Mouse (Mus musculus) lung, adult 2 months (tissue): ENCODE data around the gene Spata13. TPM values are rescaled to one million over a fixed set of nuclear protein-coding genes. Genes with fewer than 3 reads are reported as not detected.

Source experiments
- DNase-seq: peaks from one replicate; pipeline ENCODE4 v3.0.0; 2022
- H3K4me1 ChIP-seq: fragments of 200-500 bp; 2 replicates; pipeline ENCODE4 v1.6.1; 2011; ENCODE audit warnings: low read length; ENCODE audit not compliant: control insufficient read depth, insufficient read depth
- H3K4me3 ChIP-seq: fragments of 200-500 bp; replicated peaks from 2 replicates; pipeline ENCODE3; 2011; ENCODE audit warnings: low read depth, mild to moderate bottlenecking, control low read depth, low read length; ENCODE audit errors: extremely low read depth
- CTCF ChIP-seq: fragments of 200-500 bp; IDR thresholded peaks from 2 replicates; pipeline ENCODE4 v1.5.1; 2011; ENCODE audit warnings: mild to moderate bottlenecking, low read length, control low read depth; ENCODE audit not compliant: insufficient read depth
- POLR2A ChIP-seq: fragments of 200-500 bp; IDR thresholded peaks from 2 replicates; pipeline ENCODE4 v1.6.1; 2011; ENCODE audit warnings: low read depth, mild to moderate bottlenecking, control low read depth, low read length, borderline replicate concordance; ENCODE audit errors: extremely low read depth
- WGBS: fragments of 180-500 bp; shearing (Covaris S2); methylation state at CpG from one replicate; pipeline ENCODE4 v1.1.7; 2018; 5-methylcytosine and 5-hydroxymethylcytosine counted together
- polyA plus RNA-seq: library from polyadenylated mRNA; depleted of rRNA; stranded (reverse); fragments of >200 nt; gene quantifications from 2 replicates; pipeline ENCODE4 v1.2.3, GENCODE M21; 2012

Gene Spata13
- polyA plus RNA-seq, 1 experiment = 20.8 TPM

GRCm38 (mm10) chr14:60749880-60750279 lies 116.1 kb downstream of the Spata13 start:
- no peak for TF ChIP-seq POLR2A
- TF ChIP-seq CTCF = no peak
- Histone ChIP-seq H3K4me1 (peaks cover under 1% of the 10 kb centered on the region), H3K4me3 (no peak overlapping the region)
- DNase-seq = no peak
- WGBS = 46% methylated on average over 12 of the region's 12 CpGs

- no peak for TF ChIP-seq CTCF
- WGBS = 93% methylated on average over 16 of the region's 16 CpGs
- DNase-seq = no peak
- no peaks in the 10 kb centered on the region for H3K4me1 ChIP-seq
- no peak overlapping the region for H3K4me3 ChIP-seq
Measured at GRCm38 (mm10) chr14:60751581-60751980, 117.8 kb downstream of the Spata13 start.

- no peaks in the 10 kb centered on the region for H3K4me1 ChIP-seq
- no peak for DNase-seq
- no peak for TF ChIP-seq POLR2A
- no peak for TF ChIP-seq CTCF
- WGBS = 81% methylated on average over 14 of the region's 14 CpGs
- no peak overlapping the region for H3K4me3 ChIP-seq
Measured at GRCm38 (mm10) chr14:60752892-60753800, 119.3 kb downstream of the Spata13 start.

- 93% methylated on average over 10 of the region's 10 CpGs for WGBS
- TF ChIP-seq CTCF (no peak), POLR2A (no peak)
- Histone ChIP-seq H3K4me1 (no peaks in the 10 kb centered on the region), H3K4me3 (no peak overlapping the region)
- DNase-seq = no peak
Measured at GRCm38 (mm10) chr14:60753801-60754126, 120.0 kb downstream of the Spata13 start.

GRCm38 (mm10) chr14:60754656-60755055 lies 120.9 kb downstream of the Spata13 start:
- no peaks in the 10 kb centered on the region for H3K4me1 ChIP-seq
- no peak for DNase-seq
- 94% methylated on average over 5 of the region's 5 CpGs for WGBS
- H3K4me3 ChIP-seq = no peak overlapping the region
- TF ChIP-seq CTCF = no peak
- no peak for TF ChIP-seq POLR2A

- Histone ChIP-seq H3K4me3 (no peak overlapping the region), H3K4me1 (no peaks in the 10 kb centered on the region)
- TF ChIP-seq CTCF (no peak), POLR2A (no peak)
- WGBS = 90% methylated on average over 15 of the region's 15 CpGs
- DNase-seq = no peak
Measured at GRCm38 (mm10) chr14:60756271-60756670, 122.5 kb downstream of the Spata13 start.

GRCm38 (mm10) chr14:60757265-60757664 lies 123.5 kb downstream of the Spata13 start:
- no peak for TF ChIP-seq POLR2A
- TF ChIP-seq CTCF = no peak
- no peak for DNase-seq
- 93% methylated on average over 8 of the region's 8 CpGs for WGBS
- Histone ChIP-seq H3K4me1 (no peaks in the 10 kb centered on the region), H3K4me3 (no peak overlapping the region)

GRCm38 (mm10) chr14:60757722-60758121 lies 123.9 kb downstream of the Spata13 start:
- no peak for TF ChIP-seq CTCF
- TF ChIP-seq POLR2A = no peak
- Histone ChIP-seq H3K4me1 (no peaks in the 10 kb centered on the region), H3K4me3 (no peak overlapping the region)
- WGBS = 93% methylated on average over 7 of the region's 7 CpGs
- no peak for DNase-seq

GRCm38 (mm10) chr14:60759097-60759496 lies 125.3 kb downstream of the Spata13 start:
- no peak for DNase-seq
- TF ChIP-seq POLR2A = no peak
- no peak for TF ChIP-seq CTCF
- 91% methylated on average over 8 of the region's 8 CpGs for WGBS
- H3K4me3 ChIP-seq = no peak overlapping the region
- no peaks in the 10 kb centered on the region for H3K4me1 ChIP-seq

GRCm38 (mm10) chr14:60761801-60762200 lies 128.0 kb downstream of the Spata13 start:
- WGBS = 75% methylated on average over 10 of the region's 10 CpGs
- TF ChIP-seq POLR2A (no peak), CTCF (no peak)
- no peak for DNase-seq

More at GRCm38 (mm10) chr14:60761801-60762200, 128.0 kb downstream of the Spata13 start:
- Histone ChIP-seq H3K4me1 (peaks cover 10% of the 10 kb centered on the region), H3K4me3 (no peak overlapping the region)
